17 mouse cellular contexts compared by ENCODE assay signal in genomic region chr10:21659576-21660246, GRCm38 (mm10).
A peak's percentile ranks its signal among the peaks of the same experiment; 100 is the strongest.
DNase-seq lines count a peak whose midpoint lies in the region; ATAC-seq and TF ChIP-seq lines count a peak whose summit lies in the region.
"Had no signal": no experiment of that assay in that cellular context is flagged by ENCODE, and none has a peak within 500 bp of the region (broad histone marks: within the 10 kb centered on the region; RNA-seq: fewer than 3 reads in every experiment).

No protein-coding gene starts in this region.

- no peak for ATAC-seq in kidney, embryonic 14.5 days (ENCODE audit: low FRiP score, low TSS enrichment)
- ATAC-seq: intestine, postnatal 0 days had no signal

- 55% methylated on average over 8 of the region's 8 CpGs for WGBS in kidney, adult 2 months
- 79% methylated on average over 8 of the region's 8 CpGs for WGBS in kidney, embryonic 14.5 days

- no peaks in the 10 kb centered on the region for H3K9me3 ChIP-seq in kidney, embryonic 14.5 days (ENCODE audit: control insufficient read depth, low read length)
- H3K9me3 ChIP-seq: forebrain, embryonic 10.5 days; midbrain, embryonic 12.5 days; neural tube, embryonic 13.5 days had no signal

- no peak overlapping the region; the same call in 1 of the 2 replicates for H3K27ac ChIP-seq in kidney, adult 2 months (ENCODE audit: insufficient read depth, low read depth, low read length)
- H3K27ac ChIP-seq in kidney, embryonic 14.5 days (ENCODE audit: low read depth, low read length): no peak overlapping the region
- H3K27ac ChIP-seq: forebrain, embryonic 10.5 days; liver, embryonic 14.5 days; midbrain, embryonic 12.5 days; neural tube, embryonic 13.5 days had no signal

- no peak overlapping the region for H3K9ac ChIP-seq in kidney, embryonic 14.5 days (ENCODE audit: low read depth, low read length)
- H3K9ac ChIP-seq: liver, embryonic 14.5 days; midbrain, embryonic 12.5 days; neural tube, embryonic 13.5 days had no signal

- intact Hi-C loops in left cerebral cortex, postnatal 14 days (cut with DNase I): no loop called here
- intact Hi-C loops in heart, postnatal 36 days (cut with DNase I): no loop called here

- TF ChIP-seq CTCF in kidney, adult 2 months (conservative IDR thresholded peaks at IDR 0.05; ENCODE audit: insufficient read depth, insufficient read length, low read depth, low read length): no peak

- peak; percentile 57 for DNase-seq in kidney, adult 2 months
- DNase-seq in 3T3-L1 (ENCODE audit: low read depth, low spot score): peak; percentile 36
- DNase-seq in NIH3T3 (ENCODE audit: low read depth): peak; percentile 44
- DNase-seq in left cerebral cortex, postnatal 14 days (ENCODE audit: low spot score in 2 of 2): peak; percentile 22 to 75
- DNase-seq in cerebellum, adult 8-10 months: no peak
- DNase-seq in heart, postnatal 36 days: no peak
- DNase-seq: cerebellum, adult 2 months; gastrocnemius, postnatal 14 days; lung, postnatal 36 days; thymus, postnatal 14 days had no signal

- no peak for TF ChIP-seq POLR2A in kidney, adult 2 months (IDR thresholded peaks at IDR 0.05; ENCODE audit: low read depth, low read length)

- no peaks in the 10 kb centered on the region for H3K36me3 ChIP-seq in kidney, adult 2 months (ENCODE audit: control insufficient read depth, insufficient read depth, low read length)
- no peaks in the 10 kb centered on the region for H3K36me3 ChIP-seq in kidney, embryonic 14.5 days (ENCODE audit: control insufficient read depth, insufficient read depth, low read length)
- H3K36me3 ChIP-seq: forebrain, embryonic 10.5 days; midbrain, embryonic 12.5 days; neural tube, embryonic 13.5 days had no signal

- H3K27me3 ChIP-seq in kidney, adult 2 months (replicated peaks; ENCODE audit: control insufficient read depth, insufficient read depth, low read length): no peaks in the 10 kb centered on the region
- H3K27me3 ChIP-seq in kidney, embryonic 14.5 days (ENCODE audit: control insufficient read depth, insufficient read depth, low read length): no peaks in the 10 kb centered on the region
- H3K27me3 ChIP-seq: midbrain, embryonic 12.5 days; neural tube, embryonic 13.5 days had no signal

- H3K4me2 ChIP-seq in kidney, embryonic 14.5 days (replicated peaks; ENCODE audit: low read depth, low read length): no peak overlapping the region
- H3K4me2 ChIP-seq: heart, embryonic 11.5 days; midbrain, embryonic 12.5 days; neural tube, embryonic 13.5 days had no signal

- peaks cover 7% of the 10 kb centered on the region; the same call in 1 of the 2 replicates for H3K4me1 ChIP-seq in kidney, adult 2 months (ENCODE audit: control insufficient read depth, insufficient read depth, low read length)
- no peaks in the 10 kb centered on the region for H3K4me1 ChIP-seq in kidney, embryonic 14.5 days (ENCODE audit: control insufficient read depth, insufficient read depth, low read length)
- H3K4me1 ChIP-seq: forebrain, embryonic 10.5 days; midbrain, embryonic 12.5 days; neural tube, embryonic 13.5 days had no signal

- no peak overlapping the region for H3K4me3 ChIP-seq in kidney, adult 2 months (ENCODE audit: insufficient read depth, low read depth, low read length)
- H3K4me3 ChIP-seq in kidney, embryonic 14.5 days (ENCODE audit: low read length): no peak overlapping the region
- H3K4me3 ChIP-seq: forebrain, embryonic 10.5 days; midbrain, embryonic 12.5 days; neural tube, embryonic 13.5 days had no signal

Comparison
In these comparisons a context has a peak if more than half of its experiments do, and no peak if none do; other contexts are left out.
1. DNase-seq: peak in kidney, adult 2 months (single experiment), 3T3-L1 (single experiment), NIH3T3 (single experiment) and left cerebral cortex, postnatal 14 days (2 of 2); none in cerebellum, adult 8-10 months (single experiment) and heart, postnatal 36 days (0 of 2).